Mouse (Mus musculus): ENCODE results near the gene E130309D02Rik. TPM values are rescaled to one million over a fixed set of nuclear protein-coding genes. Genes with fewer than 3 reads are reported as not detected.

The E130309D02Rik gene
- total RNA-seq, 2 experiments from 2014 or later, result 25.1 to 26.1 TPM

DNA sequence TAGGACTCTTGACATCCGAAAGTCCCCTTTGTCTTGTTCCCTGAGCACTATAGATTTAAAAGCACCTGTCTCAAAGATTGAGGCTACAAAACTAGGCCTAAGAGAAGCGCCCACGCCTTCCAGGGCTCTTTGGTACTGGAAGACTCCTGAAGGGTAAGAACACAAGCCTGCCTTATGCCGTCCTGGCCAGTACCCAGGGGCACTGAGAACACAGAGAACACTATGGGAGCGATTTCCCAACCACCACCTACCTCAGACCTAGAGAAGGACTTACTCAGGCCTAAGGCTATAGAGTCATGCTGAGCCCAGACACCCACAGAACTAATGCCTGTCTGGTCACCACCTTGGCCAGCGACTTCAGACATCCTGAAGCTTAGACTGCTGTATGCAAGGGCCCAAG is 48.4 kb downstream of the E130309D02Rik start:
- DNase-seq, result no peak

DNA sequence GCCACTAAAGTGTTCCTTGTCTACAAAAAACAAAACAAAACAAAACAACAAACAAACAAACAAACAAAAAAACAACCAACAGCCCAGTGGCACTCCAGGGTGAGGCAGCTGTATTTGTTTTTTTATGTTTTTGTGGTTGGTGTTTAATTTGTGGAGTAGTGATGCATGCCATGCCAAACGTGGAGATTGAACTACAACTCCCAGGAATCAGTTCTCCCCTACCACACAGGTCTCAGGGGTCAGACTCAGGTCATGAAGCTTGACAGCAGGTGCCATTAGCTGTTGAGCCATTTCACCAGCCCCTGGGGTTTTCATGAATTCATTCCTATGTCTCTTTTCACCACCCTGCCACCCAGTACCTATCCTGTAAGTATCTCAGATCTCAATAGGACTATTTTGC is 49.8 kb downstream of the E130309D02Rik start:
- DNase-seq, result no peak

DNA sequence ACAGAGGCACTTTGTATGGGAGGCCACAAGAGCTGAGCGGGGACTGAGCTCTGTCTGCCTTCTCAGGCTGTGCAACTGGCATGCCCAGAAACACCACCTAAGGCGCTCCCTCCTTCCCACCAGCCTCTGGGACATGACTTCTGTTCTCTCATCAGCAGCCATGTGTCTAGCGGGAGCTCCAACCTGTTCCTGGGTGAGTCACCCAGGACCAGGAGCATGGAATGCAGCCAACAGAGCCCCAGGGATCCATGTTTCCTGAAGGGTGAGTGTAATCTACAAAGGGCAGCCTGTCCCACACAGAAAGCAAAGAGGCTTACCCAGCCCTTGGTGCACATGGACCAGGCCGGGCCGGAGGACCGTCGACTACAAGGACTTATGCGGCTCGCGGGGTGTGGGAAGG is 50.5 kb downstream of the E130309D02Rik start:
- DNase-seq, result no peak

DNA sequence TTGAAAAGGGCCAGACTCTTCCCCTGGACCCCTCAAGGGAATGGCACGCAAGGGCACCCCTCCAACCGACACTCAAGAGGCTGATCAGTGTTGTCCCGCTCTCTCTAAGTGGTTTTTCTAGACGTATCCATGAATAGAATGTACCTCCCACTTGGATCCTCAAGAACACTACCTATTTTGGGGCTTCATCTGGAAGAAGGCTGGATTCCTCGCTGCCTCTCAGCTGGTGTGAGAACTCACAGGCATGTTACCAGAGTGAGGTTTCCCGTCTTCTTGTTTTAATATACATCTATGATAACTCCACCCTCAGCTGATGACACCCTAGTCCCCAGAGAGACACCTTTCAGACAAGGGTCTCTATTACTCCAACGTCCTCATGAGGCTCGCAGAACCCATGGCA is 53.5 kb downstream of the E130309D02Rik start:
- no peak for DNase-seq

DNA sequence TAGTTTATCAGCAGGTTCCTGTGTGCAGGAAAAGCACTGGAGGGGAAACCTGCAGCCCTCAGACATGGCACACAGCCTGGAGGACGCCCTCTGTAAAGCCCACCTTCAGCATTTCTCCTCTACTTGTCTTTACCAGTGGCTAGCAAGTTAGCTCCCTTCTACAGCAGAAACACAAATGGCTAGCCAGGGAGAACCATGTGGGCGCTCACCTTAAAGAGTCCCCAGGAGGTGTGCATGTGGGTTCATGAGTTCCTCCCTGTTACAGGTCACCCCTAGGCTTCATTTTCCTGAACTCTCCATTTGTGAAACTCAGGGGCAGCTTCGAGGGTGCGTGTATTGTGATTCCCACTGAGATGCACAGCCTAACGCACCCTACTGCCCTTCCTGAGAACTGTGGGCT is 59.4 kb downstream of the E130309D02Rik start:
- no peak for DNase-seq

DNA sequence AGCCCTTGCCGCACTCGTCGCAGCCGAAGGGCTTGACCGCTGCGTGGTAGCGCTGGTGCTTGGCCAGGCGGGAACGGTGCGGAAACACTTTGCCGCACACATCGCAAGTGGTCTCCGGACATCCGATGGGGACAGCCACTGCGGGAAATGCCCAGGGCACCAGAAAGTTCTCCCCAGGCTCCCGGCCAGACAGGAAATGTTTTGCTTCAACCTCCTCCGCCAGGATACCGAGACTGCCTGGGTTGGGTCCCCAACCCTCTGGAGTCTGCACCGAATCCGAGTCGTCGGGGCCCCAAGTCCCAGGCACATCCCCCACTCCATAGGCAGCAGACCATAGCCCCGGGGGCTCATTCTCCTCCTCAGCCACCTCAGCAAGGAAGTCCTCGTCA is 60.0 kb downstream of the E130309D02Rik start:
- no peak for DNase-seq

DNA sequence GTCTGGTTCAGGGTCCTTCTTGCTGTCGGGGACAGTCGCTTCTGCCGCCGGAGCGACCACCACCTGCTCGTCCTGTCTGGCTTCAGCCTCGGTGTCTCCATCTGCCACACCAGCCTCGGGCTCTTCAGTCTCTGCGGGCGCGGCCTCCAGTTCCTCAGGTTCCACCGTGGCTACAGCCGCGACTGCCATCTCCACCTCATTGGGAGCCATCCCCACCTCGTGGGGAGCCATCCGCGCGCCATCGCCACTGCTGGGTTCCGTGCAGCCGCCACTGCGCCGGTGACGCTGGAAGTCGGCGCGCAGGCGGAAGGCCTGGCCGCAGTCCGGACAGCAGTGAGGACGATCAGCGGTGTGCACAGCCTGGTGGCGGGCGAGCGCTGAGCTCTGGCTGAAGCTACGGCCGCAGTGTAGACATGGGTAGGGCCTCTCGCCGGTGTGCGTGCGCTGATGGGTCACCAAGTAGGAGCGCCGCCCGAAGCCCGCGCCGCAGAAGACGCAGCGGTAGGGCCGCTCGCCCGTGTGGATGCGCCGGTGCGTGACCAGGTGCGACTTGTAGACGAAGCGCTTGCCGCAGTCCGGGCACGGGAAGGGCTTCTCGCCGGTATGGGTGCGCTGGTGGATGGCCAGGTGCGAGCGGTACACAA is 60.6 kb downstream of the E130309D02Rik start:
- DNase-seq, result no peak

DNA sequence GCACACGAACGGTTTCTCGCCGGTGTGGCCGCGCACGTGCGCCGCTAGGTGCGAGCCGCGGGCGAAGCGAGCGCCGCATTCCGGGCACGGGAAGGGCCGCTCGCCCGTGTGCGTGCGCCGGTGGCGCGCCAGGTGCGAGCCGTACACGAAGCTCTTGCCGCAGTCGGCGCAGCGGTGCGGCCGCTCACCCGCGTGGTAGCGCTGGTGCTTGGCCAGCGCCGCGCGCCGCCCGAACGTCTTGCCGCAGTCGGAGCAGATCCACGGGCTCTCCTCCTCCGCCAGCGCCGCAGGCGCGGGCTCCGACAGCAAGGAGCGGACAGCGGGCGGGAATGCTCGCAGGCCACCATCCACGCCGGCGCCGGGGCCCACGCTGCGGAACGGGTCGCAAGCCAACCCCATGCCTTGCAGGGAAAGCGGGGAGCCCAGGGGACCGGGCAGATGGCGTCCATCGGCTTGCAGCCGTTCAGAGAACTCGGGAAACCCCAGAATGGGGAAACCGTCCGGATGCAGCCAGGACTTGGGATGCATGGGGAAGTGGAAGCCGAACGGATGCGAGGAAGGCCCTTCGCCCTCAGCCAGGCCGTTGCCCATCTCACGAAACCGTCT is 61.2 kb downstream of the E130309D02Rik start:
- no peak for DNase-seq

DNA sequence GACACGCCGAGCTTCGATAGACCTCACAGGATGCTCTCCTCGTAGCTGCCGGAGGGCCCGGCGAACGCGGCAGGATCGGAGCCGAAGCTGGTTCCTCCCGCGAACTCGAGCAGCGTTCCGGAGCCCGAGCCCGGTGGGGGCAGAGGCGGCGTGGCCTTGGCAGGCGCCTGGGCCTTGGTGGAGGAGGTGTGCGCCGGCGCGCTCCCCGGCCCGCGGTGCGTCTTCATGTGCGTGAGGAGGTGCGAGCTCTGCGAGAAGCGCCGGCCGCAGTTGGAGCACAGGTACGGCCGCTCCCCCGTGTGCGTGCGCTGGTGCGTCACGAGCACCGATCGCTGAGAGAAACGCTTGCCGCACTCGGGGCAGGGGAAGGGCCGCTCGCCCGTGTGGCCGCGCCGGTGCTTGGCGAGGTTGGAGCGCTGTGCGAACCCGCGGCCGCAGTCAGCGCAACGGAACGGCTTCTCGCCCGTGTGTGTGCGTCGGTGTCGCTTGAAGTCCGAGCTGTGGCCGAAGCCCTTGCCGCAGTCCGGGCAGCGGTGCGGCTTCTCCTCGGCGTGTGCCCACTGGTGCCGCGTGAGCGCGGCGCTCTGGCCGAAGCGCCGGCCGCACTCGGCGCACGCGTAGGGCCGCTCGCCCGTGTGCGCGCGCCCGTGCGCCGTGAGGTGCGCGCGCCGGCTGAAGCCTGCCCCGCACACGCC is 61.8 kb downstream of the E130309D02Rik start:
- DNase-seq, result no peak

DNA sequence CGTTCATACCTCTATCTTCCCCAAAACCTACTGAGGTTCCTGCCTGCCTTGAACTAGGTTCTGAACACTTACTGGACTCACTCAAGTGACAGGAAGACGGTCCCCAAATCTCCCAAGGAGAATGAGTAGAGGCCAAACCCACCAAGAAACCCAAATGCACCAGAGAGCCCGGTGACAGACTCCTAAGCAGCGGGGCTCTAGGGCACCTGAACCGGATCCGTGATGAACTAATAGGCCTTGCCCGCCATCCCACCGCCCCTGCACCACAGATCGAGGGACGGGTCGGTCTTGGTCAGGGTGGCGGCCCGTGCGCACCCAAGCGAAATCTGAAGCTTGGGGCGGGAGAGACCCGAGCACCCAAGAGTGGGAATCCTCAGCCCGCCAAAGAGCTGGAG is 62.4 kb downstream of the E130309D02Rik start:
- DNase-seq, result no peak

DNA sequence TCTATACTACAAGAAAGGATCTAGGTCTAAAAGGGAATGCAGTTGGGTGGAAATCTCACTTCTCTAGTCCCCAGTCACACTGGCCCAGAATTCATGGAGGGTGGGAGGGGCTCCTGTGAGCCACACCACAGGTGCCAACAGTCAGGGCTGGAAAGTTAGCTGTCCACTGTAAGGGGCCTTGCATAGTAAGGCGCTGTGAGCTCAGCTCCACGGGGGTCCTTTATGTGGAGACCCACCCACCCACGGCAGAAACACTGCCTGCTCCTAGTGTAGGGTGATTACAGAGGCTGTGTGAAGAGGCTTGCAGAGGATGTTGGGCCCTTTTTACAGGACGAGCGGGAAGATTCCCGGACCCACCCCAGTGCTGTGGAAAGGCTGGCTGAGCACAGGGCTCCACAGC is 63.1 kb downstream of the E130309D02Rik start:
- no peak for DNase-seq

Other genes starting within 250 kb of the E130309D02Rik start
- gene Rnf216, start 202.4 kb downstream of the E130309D02Rik start, total RNA-seq (2021), result 10 to 100 TPM; 49.3 to 51.1 TPM
- gene Olfr718-ps1, start 167.8 kb downstream of the E130309D02Rik start, total RNA-seq (2021), result under 1 TPM in 1 of 2 experiments, not detected in 1; 0.20 TPM
- gene Rbak, start 134.6 kb downstream of the E130309D02Rik start, total RNA-seq (2021), result 10 to 100 TPM; 13.5 to 16.5 TPM
- not detected for gene Spdye4b, start 134.3 kb downstream of the E130309D02Rik start, total RNA-seq (2021)
- gene Spdye4a, start 88.5 kb downstream of the E130309D02Rik start, total RNA-seq (2021), result not detected
- gene Zfp12, start 80.2 kb downstream of the E130309D02Rik start, total RNA-seq (2021), result 10 to 100 TPM; 33.0 to 35.7 TPM
- 10 to 100 TPM; 21.4 to 22.3 TPM for gene Zfp316, start 45.3 kb downstream of the E130309D02Rik start, total RNA-seq (2021)
- 1 to 10 TPM; 4.7 to 4.8 TPM for gene Zfp853, start 21.7 kb downstream of the E130309D02Rik start, total RNA-seq (2021)
- 10 to 100 TPM; 49.0 to 49.2 TPM for gene Zdhhc4, start 13.9 kb upstream of the E130309D02Rik start, total RNA-seq (2021)
- 1 to 10 TPM; 1.6 to 1.8 TPM for gene Grid2ip, start 42.0 kb upstream of the E130309D02Rik start, total RNA-seq (2021)
- gene Kdelr2, start 88.5 kb upstream of the E130309D02Rik start, total RNA-seq (2021), result 10 to 100 TPM; 32.8 to 35.9 TPM
- 10 to 100 TPM; 25.9 to 26.4 TPM for gene Daglb, start 149.2 kb upstream of the E130309D02Rik start, total RNA-seq (2021)
- gene Rac1, start 212.7 kb upstream of the E130309D02Rik start, total RNA-seq (2021), result 100 to 1,000 TPM; 408 to 440 TPM

All from layer of hippocampus, postnatal 36 days (tissue).